Mouse (Mus musculus): ENCODE data around the gene Fxr2. TPM values are rescaled to one million over a fixed set of nuclear protein-coding genes. Genes with fewer than 3 reads are reported as not detected.

Gene Fxr2
- polyA plus RNA-seq, 1 experiment from 2014 or later, result 31.2 TPM

GRCm38 (mm10) chr11:69680136-69680855 lies 47.5 kb downstream of the Fxr2 start:
- peaks cover 53% of the 10 kb centered on the region for H3K36me3 ChIP-seq (ENCODE audit: insufficient read depth)
- H3K4me3 ChIP-seq (ENCODE audit: low read depth, low read length), result peak overlapping the region; percentile 87
- H3K4me2 ChIP-seq, result peak overlapping the region; percentile 95
- H3K27ac ChIP-seq (ENCODE audit: low read depth), result no peak overlapping the region
- no peak for ATAC-seq (ENCODE audit: insufficient read depth)
- peaks cover 6% of the 10 kb centered on the region; the same call in 1 of the 2 replicates for H3K4me1 ChIP-seq (ENCODE audit: insufficient read depth)
- no peak for TF ChIP-seq CTCF (IDR thresholded peaks at IDR 0.05; ENCODE audit: low read depth)
- no peaks in the 10 kb centered on the region for H3K9me3 ChIP-seq (ENCODE audit: low read depth, low read length)
- H3K27me3 ChIP-seq (ENCODE audit: insufficient read depth, low read length), result no peaks in the 10 kb centered on the region
- WGBS, result 89% methylated on average over 30 of the region's 30 CpGs
- no peak for DNase-seq
- H3K9ac ChIP-seq, result peak overlapping the region; percentile 78; the same call in 1 of the 2 replicates

GRCm38 (mm10) chr11:69681314-69682208 lies 48.8 kb downstream of the Fxr2 start, which contains the start of gene Senp3:
Gene Senp3 (minus strand): TSS chr11:69682084.
- Histone ChIP-seq H3K4me3 (ENCODE audit: low read depth, low read length) (peak within 1 kb of the TSS; percentile 87), H3K36me3 (ENCODE audit: insufficient read depth) (peaks cover 41% of the 10 kb centered on the region), H3K4me1 (ENCODE audit: insufficient read depth) (peaks cover 18% of the 10 kb centered on the region), H3K9ac (peak within 1 kb of the TSS; percentile 78), H3K27me3 (ENCODE audit: insufficient read depth, low read length) (no peaks in the 10 kb centered on the region), H3K27ac (ENCODE audit: low read depth) (peak within 1 kb of the TSS; percentile 96), H3K4me2 (peak within 1 kb of the TSS; percentile 95), H3K9me3 (ENCODE audit: low read depth, low read length) (no peaks in the 10 kb centered on the region)
- TF ChIP-seq CTCF (IDR thresholded peaks at IDR 0.05; ENCODE audit: low read depth), result no peak
- ATAC-seq (ENCODE audit: insufficient read depth) (peak; percentile 95), DNase-seq (peak; percentile 99)
- under 1% methylated on average over 75 of the region's 80 CpGs for WGBS

GRCm38 (mm10) chr11:69682209-69682839 lies 49.5 kb downstream of the Fxr2 start:
- peak overlapping the region; percentile 87 for H3K4me3 ChIP-seq (ENCODE audit: low read depth, low read length)
- no peaks in the 10 kb centered on the region for H3K9me3 ChIP-seq (ENCODE audit: low read depth, low read length)
- peak overlapping the region; percentile 96 for H3K27ac ChIP-seq (ENCODE audit: low read depth)
- no peak for TF ChIP-seq CTCF (IDR thresholded peaks at IDR 0.05; ENCODE audit: low read depth)
- H3K36me3 ChIP-seq (ENCODE audit: insufficient read depth), result peaks cover 33% of the 10 kb centered on the region
- peak overlapping the region; percentile 95 for H3K4me2 ChIP-seq
- H3K4me1 ChIP-seq (ENCODE audit: insufficient read depth), result peaks cover 18% of the 10 kb centered on the region
- peak overlapping the region; percentile 78 for H3K9ac ChIP-seq
- 18% methylated on average over 24 of the region's 24 CpGs for WGBS
- DNase-seq, result no peak
- ATAC-seq (ENCODE audit: insufficient read depth), result peak; percentile 14; the same call in 1 of the 2 replicates
- no peaks in the 10 kb centered on the region for H3K27me3 ChIP-seq (ENCODE audit: insufficient read depth, low read length)

GRCm38 (mm10) chr11:69682840-69683533 lies 50.2 kb downstream of the Fxr2 start:
- Histone ChIP-seq H3K27me3 (ENCODE audit: insufficient read depth, low read length) (no peaks in the 10 kb centered on the region), H3K4me1 (ENCODE audit: insufficient read depth) (peaks cover 18% of the 10 kb centered on the region), H3K4me2 (peak overlapping the region; percentile 95), H3K4me3 (ENCODE audit: low read depth, low read length) (peak overlapping the region; percentile 87), H3K9ac (peak overlapping the region; percentile 47), H3K9me3 (ENCODE audit: low read depth, low read length) (no peaks in the 10 kb centered on the region), H3K36me3 (ENCODE audit: insufficient read depth) (peaks cover 26% of the 10 kb centered on the region), H3K27ac (ENCODE audit: low read depth) (peak overlapping the region; percentile 96)
- peak; percentile 96 for TF ChIP-seq CTCF (IDR thresholded peaks at IDR 0.05; ENCODE audit: low read depth)
- ATAC-seq (ENCODE audit: insufficient read depth), result 0 out of 2 replicates have a peak, but pooled peaks have one; percentile 39
- 11% methylated on average over 12 of the region's 12 CpGs for WGBS
- peak; percentile 98 for DNase-seq

- Histone ChIP-seq H3K27ac (ENCODE audit: low read depth) (peak overlapping the region; percentile 81; the same call in 1 of the 2 replicates), H3K4me3 (ENCODE audit: low read depth, low read length) (no peak overlapping the region), H3K4me2 (peak overlapping the region; percentile 95), H3K27me3 (ENCODE audit: insufficient read depth, low read length) (no peaks in the 10 kb centered on the region), H3K36me3 (ENCODE audit: insufficient read depth) (peaks cover 20% of the 10 kb centered on the region), H3K9me3 (ENCODE audit: low read depth, low read length) (no peaks in the 10 kb centered on the region), H3K4me1 (ENCODE audit: insufficient read depth) (peaks cover 18% of the 10 kb centered on the region), H3K9ac (peak overlapping the region; percentile 47; the same call in 1 of the 2 replicates)
- WGBS, result 63% methylated on average over 7 of the region's 7 CpGs
- ATAC-seq (ENCODE audit: insufficient read depth) (no peak), DNase-seq (no peak)
- no peak for TF ChIP-seq CTCF (IDR thresholded peaks at IDR 0.05; ENCODE audit: low read depth)
Measured at GRCm38 (mm10) chr11:69683576-69683975, 50.8 kb downstream of the Fxr2 start.

GRCm38 (mm10) chr11:69684128-69684745 lies 51.4 kb downstream of the Fxr2 start:
- Histone ChIP-seq H3K9ac (no peak overlapping the region), H3K4me2 (no peak overlapping the region), H3K36me3 (ENCODE audit: insufficient read depth) (peaks cover 14% of the 10 kb centered on the region), H3K4me1 (ENCODE audit: insufficient read depth) (peaks cover 18% of the 10 kb centered on the region), H3K27ac (ENCODE audit: low read depth) (no peak overlapping the region), H3K4me3 (ENCODE audit: low read depth, low read length) (no peak overlapping the region), H3K27me3 (ENCODE audit: insufficient read depth, low read length) (no peaks in the 10 kb centered on the region), H3K9me3 (ENCODE audit: low read depth, low read length) (no peaks in the 10 kb centered on the region)
- ATAC-seq (ENCODE audit: insufficient read depth) (no peak), DNase-seq (no peak)
- WGBS, result 81% methylated on average over 12 of the region's 12 CpGs
- TF ChIP-seq CTCF (IDR thresholded peaks at IDR 0.05; ENCODE audit: low read depth), result no peak

Measured in lung, embryonic 14.5 days (tissue).